Mouse (Mus musculus) thymus, postnatal 36 days (tissue): ENCODE measurements around the gene Myrip.

Experiments
- DNase-seq, 2 experiments: peaks; one replicate each; pipeline ENCODE4 v3.0.0; 2022; ENCODE audit warnings: mixed read lengths in 2 of 2

The Myrip gene

DNA sequence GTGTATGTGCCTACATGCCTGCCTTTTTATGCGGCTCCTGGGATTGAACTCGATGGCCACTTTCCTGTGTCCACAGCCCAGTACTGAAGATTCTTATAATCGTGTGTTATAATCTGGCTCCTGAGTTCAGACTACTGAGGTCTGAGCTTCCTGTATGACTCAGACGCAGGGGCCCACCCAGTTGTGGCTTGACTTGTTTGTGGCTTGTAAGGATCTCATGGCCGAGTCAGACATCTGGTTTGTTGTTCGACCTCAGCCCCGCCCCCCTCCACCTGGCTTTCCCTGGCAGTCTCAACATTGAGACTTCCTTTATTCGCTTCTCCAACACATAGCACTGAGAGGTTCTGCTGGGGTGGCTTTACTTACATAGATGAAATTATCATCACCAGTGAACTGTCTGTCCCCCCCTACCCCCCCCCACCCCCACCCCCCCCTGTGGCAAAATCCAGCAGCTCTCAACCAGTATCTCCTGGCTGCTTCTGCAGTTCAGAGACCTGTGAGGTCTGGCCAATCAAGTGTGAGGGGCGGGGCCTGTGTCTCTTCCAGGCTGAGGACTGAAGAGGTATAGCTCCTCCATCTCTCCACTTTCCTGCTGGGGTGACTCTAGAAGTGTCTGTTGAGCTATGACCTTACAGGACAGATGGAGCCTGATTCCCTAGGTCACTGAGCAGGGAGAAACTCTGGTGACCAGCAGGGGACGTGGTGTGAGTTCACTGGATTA, 38.8 kb downstream of the Myrip start:
- DNase-seq = peak; percentile 53 to 73

DNA sequence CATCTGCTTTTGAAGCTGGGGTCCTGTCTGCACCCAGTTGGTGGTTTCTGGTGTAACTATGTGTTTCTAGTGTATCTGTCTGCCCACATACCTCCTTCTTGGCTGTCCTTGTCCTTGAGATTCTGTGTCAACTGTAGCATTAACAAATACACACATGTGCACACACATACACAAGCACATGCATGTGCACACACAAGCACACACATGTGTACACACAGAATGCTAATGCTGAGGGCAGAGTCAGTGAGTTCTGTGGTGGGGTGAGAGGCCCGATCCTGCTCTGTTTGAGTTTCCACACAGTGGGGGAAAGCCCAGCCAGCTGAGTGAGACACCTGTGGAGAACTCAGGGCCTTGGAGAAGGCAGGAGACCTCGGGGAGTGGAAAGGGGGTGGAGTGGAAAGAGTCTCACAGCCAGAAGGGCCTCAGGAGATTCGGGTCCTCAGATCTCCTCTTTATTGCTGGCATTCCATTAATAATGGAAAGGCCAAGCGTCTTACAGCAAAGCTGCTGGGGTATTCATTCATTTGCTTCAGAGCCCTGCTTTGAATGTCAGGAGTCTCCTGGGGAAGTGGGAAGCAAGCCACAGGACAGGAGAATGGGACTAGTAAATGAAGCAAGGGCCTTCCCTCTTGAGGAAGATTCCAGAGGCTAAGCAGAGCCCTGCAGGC, 41.9 kb downstream of the Myrip start:
- DNase-seq = no peak

DNA sequence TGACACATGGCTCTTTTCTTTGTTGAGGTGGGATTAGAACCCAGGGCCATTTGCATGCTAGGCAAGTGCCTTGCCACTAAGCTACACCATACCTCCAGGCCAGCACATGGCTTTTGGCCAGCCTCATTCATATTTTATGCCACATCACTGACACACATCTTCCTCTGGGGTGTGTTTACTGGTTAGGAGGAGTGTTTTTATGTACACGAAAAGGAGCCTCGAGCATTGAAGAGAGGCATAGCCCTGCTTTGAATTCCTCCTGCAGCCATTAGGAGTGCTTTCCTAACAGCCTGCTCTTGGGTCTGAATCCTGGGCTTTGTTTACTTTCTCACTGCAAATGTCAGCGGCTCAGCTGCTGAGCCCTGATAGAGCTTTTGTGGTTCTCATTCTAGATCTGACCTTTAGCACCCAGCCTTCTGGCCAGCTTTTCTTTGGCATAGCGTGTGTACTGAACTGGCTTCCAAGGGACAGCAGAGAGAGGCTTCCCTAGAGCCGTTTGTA, 44.4 kb downstream of the Myrip start:
- DNase-seq = no peak

DNA sequence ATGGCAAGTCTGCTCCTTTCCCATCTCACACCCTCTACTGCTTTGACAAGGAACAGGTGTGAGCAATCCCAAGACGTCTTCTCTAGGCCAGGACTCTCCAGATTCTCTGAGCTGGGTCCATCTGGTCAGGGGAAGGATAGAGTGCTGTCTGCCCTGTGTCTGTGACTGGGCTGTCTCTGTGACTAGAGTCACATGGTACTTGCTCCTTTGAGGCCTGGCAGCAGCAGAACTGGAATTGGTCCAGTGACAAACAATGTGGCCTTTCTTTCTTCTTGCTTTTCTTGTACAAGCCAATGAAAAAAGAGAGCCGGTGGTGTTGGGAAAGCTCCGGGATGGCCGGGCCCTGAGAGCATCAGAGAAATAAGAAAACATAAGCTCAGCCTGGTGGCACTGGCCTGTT, 47.8 kb downstream of the Myrip start:
- no peak for DNase-seq

DNA sequence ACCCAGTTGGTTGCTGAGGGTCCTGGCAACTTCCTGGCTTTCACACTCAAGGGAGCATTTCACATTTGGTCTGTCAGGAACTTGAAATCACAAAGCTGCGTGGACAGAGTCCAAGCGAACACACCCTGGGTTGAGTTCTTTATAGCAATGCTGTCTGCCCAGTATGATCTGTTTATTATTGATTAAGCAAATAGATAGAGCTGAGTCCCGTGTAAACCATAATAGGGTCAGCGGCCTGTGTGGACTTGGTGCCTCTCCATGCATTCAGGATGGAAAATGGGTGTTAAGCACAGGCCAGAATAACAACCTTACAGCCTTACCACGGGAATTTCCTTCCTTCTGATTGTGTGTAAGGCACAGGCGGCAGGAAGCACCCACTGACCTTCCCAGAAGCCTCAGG, 49.0 kb downstream of the Myrip start:
- DNase-seq = no peak

DNA sequence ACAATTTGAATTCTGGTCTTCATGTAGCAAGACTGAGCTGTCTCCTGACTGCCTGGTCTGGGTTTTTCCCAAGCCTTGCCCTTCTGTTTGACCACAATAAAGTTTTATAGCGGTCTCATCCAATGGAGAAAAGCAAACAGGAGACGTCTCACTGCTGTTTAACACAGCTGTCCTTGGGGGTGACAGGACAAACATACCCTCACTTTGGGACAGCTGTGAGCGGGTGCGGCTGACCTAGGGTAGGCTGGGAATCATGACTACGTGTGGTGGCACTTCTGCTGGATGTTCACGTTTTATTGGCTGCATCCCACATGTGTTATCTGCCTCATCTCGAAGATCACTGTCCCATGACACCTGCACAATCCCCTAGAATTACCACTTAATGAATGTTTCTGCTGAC, 49.7 kb downstream of the Myrip start:
- no peak for DNase-seq

DNA sequence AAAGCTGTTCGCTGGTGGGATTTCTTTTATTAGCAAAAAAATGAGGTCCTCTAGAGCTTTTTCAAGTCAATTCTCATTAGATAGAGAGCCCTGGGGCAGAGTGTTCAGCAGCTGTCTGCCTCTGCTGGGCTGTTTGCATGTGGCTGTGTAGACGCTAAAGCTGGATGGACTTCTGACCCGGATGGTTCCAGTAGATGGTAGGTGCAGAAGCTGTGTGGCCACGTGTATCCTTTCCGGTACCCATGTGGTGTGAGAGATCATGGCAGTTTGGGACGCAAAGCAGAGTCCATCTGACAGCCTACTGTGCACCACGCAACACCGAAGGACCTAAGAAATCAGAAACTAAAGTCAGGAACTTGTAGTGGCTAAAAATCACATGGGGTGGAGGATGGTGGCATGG, 50.2 kb downstream of the Myrip start:
- DNase-seq = no peak

DNA sequence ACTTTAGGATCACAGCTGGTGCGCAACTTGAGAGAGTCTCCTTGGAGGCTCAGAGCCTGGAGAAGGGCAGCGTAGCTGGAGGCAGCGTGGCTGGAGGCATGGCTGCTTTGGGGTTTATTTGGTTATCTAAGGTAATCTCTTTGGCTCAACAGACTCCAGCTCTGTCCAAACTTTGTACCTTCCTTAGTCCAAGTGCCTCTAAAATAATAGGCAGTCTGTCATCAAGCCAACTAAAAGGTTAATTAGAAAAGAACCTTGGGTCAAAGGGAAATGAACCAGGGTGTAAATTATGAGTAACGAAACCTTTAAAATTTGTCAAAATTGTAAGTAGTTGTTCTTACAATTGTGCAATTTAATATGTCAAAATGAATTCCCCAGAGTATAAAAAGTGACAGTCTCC, 51.7 kb downstream of the Myrip start:
- DNase-seq = no peak

DNA sequence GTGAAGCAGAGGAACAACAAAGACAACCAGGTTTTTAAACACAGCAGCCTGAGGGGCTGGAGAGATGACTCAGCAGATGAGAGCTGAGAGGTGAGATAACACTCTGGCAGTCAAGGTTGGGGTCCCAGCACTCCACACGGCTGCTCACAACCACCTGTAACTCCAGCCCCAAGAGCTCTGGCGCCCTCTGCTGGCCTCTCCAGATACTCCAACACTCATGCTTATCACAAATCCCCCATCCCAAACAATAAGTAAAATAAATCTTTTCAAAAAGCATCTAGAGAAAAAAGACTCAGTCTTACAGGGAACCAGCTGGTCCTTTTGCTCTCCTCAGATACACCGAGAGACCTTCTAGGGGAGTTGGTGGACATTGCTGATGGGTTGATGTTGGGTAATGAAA, 52.7 kb downstream of the Myrip start:
- DNase-seq = no peak

DNA sequence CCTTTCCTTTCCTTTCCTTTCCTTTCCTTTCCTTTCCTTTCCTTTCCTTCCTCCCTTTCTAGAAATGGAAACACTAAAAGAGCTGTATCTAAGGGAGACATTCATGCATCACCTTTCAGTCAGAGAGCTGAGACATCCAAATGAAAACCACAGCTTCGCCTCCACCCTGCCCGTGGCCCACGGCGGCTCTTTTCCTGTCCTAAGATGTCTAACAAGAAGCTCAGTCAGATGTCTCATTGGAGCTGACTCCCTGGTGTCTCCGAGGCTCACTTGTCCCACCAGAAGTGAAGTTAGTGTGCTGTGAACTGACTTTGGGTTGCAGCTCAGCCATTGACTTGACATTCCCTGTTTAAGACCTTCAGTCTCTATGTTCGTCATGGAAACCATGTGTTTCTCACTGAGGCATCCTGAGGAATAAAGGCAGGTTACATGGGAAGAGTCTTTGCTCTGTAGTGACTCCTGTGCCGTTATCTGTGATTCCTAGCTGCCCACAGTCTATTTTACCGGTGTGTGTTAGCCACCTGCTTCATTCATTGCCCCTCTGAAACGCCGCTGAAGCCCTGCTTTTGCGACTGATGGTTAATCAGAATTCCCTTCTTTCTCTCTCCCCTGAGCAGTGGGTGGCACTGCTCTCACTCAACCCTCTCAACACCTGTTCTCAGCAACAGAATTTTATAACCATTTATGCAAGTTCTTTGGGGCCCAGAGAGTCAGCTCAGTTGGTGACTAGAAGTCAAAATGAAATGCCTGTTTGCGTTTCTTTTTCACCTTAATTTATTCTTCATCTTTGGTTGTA, 53.4 kb downstream of the Myrip start:
- DNase-seq = no peak

DNA sequence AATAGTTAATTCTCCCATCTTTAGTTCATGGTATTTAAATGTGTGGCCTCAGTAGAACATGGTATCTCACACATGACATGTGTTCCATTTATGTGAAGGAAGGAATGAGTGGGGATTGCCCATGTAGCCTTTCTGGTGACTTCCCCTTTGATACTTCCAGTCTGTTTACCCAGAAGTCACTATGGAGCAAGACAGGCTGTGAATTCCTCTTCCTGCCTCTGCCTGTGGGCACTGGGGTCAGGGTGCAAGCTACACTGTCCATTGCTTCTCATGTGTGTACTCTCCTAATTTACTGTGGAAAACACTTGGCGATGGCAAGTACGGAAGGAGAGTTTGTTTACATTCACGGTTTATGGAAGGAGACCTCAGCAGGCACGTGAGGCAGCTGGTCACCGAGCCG, 55.2 kb downstream of the Myrip start:
- DNase-seq = no peak

DNA sequence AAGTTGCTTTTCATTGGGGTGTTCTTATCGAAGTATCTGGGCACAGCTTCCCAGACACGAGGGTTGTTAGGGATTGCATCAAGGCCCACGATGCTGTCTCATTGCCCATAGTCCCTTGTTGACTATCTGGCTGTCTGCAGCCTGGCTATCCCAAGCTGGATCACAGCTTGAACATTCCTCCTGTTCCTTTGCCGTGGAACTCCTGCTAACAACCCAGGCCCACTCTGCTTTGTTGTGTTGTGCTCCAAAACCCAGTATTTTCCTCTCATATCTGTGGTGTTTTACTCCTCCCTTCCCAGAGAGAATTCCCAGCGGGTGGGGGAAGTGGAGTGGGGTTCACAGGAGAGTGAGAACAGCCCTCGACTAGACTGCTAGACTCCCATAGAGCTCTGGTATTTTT, 56.7 kb downstream of the Myrip start:
- no peak for DNase-seq

DNA sequence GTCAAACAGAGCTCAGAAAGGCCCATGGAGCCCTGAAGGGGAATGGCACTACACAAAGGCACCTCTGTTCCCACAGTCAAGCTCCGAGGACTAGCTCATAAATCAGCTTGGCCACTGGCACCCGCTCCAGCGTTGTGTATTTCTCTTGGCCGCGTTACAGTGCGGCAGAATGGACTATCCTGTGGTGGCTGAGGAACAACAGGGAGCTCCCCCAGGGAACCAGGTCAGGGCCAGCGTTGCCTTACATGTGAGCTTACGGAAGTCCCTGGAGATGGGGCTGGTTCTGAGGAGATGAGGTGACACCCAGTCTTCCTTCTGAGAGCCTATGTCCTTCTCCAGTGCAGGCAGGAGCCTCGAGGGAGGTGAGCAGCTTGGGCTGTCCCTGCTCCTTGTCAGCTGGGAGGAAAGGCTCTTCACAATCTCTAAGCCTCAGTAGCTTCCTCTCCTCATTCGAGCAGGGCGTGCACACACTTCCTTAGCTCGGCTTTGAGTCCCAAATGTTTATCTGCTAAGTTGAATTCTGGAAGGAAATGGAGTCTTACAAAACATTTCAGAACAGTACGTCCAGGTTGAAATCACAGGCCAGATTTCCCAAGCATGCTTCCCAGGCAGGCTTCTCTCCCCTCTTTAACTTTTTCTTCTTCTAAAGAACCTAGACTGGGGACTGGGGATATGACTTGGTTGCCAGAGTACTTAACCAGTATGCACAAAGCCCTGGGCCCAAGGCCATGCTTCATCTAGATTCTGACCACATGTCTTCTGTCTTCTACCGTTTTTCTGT, 59.3 kb downstream of the Myrip start:
- DNase-seq = no peak

DNA sequence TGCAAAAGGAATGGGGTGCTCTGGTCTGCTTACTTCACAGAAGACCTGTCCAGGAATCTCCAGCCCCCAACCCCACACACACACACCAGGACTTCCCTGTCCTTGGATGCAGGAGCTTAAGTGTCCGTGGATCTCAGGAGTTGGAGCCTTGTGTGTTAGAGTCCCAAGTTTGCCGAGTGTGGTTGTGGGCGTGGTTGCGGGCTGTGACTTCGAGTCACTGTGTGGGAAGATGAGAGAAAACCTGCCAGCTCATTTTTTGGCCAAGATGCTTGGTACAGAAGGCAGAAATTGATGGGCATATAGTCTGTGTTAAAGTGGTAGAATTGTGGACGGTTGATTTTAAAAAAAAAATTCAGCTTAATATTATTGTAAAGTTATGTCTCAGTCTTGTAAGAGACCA, 60.3 kb downstream of the Myrip start:
- DNase-seq = no peak

DNA sequence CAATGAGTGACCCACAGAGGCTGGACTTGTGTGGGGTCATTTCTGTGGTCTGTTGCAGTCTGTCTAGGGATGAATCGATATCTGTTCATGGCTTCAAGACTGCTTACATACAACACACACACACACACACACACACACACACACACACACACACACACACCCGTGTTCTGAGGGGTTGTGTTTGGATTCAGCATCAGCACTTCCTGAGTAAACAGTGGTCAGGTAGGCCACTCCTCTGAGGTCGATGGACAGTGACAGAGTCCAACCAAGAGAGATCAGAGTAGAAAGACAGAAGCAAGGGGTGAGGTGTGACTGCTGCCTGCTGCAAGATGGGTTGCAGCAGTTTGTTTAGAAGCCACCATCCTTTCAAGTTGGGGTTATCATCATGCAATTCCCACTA, 61.4 kb downstream of the Myrip start:
- no peak for DNase-seq

DNA sequence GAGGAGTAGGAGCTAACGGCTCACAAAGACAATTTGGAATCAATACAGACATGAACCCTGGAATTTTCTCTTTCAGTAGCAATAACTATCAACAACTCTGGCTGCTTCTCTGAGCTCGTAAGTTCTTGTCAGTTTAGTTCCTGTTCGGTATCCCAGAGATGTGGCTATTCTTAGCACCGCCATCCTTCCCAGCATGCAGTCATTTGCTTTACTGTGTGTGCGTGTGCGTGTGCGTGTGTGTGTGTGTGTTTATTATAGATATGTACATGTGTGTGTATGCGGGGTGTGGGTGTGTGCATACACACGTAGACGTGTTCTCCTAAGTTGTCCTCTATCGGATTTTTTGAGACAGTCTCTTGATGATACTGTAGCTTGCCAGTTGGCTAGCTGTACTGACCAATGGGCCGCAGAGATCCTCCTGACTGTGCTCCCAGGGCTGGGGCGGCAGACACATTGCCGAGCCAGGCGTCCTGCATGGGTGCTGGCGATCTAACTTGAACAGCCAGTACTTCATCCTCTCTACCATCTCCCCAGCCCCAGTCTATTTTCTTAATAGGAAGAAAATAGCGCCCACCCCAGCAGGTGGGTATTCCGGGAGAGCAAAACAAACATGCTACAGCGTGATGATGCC, 63.5 kb downstream of the Myrip start:
- DNase-seq = no peak

DNA sequence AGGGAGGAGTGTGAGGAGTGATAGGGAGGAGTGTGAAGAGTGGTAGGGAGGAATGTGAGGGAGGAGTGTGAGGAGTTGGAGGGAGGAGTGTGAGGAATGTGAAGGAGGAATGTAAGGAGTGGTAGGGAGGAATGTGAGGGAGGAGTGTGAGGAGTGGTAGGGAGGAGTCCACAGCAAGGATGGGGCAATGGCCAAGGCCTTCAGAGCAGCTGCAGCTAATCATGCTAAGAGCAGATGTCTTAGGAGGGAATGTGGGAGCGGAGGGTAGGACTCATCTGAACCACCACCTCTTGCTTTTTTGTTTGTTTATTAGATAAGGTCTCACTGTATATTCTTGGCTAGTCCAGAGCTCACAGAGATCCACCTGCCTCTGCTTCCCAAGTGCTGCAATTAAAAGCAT, 66.2 kb downstream of the Myrip start:
- DNase-seq = no peak

DNA sequence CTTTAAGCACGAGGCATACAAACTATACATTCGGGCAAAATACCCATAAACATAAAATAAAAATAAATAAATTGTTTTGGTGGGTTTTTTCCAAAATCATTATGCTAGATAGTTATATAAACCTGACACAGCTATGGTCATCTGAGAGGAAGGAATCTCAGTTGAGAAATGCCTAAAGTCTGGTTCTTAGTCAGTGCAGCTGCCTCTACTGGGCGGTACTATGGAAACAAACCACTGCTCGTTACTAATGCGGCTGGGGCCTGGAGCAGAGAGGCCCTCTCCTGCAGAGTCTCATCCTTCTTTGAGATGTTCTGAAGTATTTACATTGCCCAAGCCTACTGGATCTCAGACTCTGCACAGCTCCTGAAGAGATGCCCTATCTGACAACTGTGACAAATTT, 70.3 kb downstream of the Myrip start:
- no peak for DNase-seq

DNA sequence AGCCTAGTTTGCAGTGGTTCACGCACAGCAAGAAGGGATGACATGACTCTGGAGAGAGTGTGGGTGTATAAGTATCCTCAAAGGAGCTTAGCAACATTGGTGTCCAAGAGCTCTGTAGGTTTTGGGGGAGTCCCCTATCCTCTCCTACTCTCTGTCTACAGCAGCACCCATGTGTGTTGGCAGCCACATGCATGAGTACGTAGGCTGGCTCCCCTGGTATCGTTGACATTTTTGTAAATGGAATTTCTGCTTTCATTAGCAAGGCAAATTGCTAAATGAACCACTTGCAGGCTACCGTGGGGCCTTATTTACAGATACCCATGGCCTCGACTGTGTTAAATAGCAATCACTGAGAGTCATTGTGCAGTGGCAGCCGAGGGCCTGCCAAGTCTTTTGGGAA, 71.0 kb downstream of the Myrip start:
- DNase-seq = no peak

DNA sequence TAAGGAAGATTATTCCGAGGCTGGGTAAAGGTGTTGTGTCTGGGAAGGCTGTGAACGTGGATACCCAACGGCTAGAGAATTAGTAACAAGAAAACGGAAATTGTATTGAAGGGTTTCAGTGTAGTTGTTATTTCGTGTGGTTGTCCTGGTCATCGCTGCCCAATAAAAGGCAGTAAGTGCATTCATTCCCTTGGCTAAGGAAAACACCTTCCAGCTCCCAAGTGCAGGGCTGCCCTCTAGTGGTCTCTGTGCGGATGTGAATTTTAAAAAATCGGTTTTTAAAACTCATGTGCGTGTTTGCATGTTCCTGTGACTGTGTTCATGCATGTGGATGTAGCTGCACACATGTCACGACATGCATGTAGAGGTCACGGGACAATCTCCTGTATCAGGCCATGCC, 76.4 kb downstream of the Myrip start:
- DNase-seq = peak in 1 of 2 experiments; percentile 8

DNA sequence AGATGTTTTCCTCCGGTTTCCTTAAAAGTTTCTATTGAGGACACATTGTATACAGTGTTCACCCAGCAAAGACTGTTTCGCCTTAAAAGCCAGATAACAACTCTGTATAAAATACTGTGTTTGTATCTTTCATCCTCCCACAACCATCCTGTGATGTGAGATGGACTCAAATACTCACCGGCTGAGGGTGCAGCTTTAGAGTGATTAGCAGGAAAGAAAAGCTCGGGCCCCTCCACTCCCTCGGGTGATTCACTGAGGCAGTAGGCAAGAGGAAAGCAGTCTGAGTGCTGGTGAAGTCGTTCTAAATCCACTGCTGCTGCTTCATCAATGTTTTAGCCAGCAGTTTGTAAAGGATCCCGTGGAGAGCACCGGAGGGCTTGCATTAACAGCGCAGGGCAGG, 93.9 kb downstream of the Myrip start:
- no peak for DNase-seq

DNA sequence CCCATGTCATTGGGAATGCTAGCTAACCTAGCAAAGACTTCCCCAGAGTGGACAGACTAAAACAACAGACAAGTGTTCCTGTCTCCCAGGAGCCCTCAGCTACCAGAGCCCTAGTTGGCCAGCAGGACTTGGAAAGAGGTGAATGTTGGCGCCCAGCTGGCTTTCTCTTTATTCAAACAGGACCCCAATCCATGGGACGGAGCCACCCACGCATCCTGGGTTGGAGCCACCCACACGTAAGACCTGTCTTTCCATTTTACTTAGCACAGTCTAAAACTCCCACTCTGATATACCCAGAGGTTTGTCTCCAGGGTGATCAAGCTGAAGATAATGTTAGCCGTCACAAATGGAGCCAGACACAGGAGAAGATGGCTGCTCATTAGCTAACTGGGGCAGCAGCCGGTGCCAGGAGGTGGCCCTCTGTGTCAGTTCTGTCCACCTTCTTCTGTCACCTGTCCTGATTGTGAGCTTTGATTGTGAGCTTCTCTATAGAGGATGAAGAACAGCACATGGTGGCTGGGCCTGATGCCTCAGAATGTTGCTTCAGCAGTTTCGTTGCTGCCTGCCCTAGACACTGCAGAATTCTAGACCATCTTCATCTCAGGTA, 95.4 kb downstream of the Myrip start:
- DNase-seq = no peak
